Mouse (Mus musculus) liver, embryonic 14.5 days (tissue): ENCODE data around the gene Gm9507.
"Not testable (repeated sequence)": the region's sequence is repeated elsewhere in the genome, so short reads cannot be mapped to it uniquely, and the experiment has no call there.

Experiments
- CTCF ChIP-seq: IDR thresholded peaks from 2 replicates; pipeline ENCODE4 v1.5.1; 2016; ENCODE audit warnings: antibody characterized with exemption, low read depth, control low read depth
- EP300 ChIP-seq: IDR thresholded peaks from 2 replicates; pipeline ENCODE4 v1.6.1; 2016; ENCODE audit warnings: antibody characterized with exemption, low read depth

GRCm38 (mm10) chr10:77776844-77777243 lies 34.8 kb downstream of the Gm9507 start, which contains the start of gene Gm7138:
- TF ChIP-seq CTCF, EP300: not testable (repeated sequence)
